Mouse (Mus musculus) midbrain, postnatal 0 days (tissue): Measurements from ENCODE around the gene Glrb. TPM values are rescaled to one million over a fixed set of nuclear protein-coding genes. Genes with fewer than 3 reads are reported as not detected.
A peak's percentile ranks its signal among the peaks of the same experiment; 100 is the strongest.

Source experiments
- ATAC-seq: fragments of 200-750 bp; cut with Nextera tagmentation; 2 replicates; pipeline ENCODE4 v1.8.0; 2017; ENCODE audit warnings: moderate number of reproducible peaks, mild to moderate bottlenecking, moderate TSS enrichment, moderate library complexity; ENCODE audit not compliant: low FRiP score
- DNase-seq: peaks from one replicate; pipeline ENCODE4 v3.0.0-alpha.2; 2015; ENCODE audit warnings: low spot score
- H3K27ac ChIP-seq: fragments of 300-500 bp; sonication (generic); 2 replicates; pipeline ENCODE4 v1.5.1; 2014; ENCODE audit warnings: low read depth, mild to moderate bottlenecking, low read length, mixed read lengths
- H3K27me3 ChIP-seq: fragments of 300-500 bp; sonication (generic); 2 replicates; pipeline ENCODE4 v1.6.1; 2014; ENCODE audit warnings: low read length, control low read depth, mixed read lengths; ENCODE audit not compliant: insufficient read depth
- H3K36me3 ChIP-seq: fragments of 300-500 bp; sonication (generic); 2 replicates; pipeline ENCODE4 v1.6.1; 2014; ENCODE audit warnings: low read length, control low read depth, mixed read lengths; ENCODE audit not compliant: insufficient read depth
- H3K4me1 ChIP-seq: fragments of 300-500 bp; sonication (generic); 2 replicates; pipeline ENCODE4 v1.6.1; 2014; ENCODE audit warnings: mild to moderate bottlenecking, control low read depth, antibody characterized with exemption, low read length, mixed read lengths; ENCODE audit not compliant: insufficient read depth
- H3K4me2 ChIP-seq: fragments of 300-500 bp; sonication (generic); 2 replicates; pipeline ENCODE4 v1.6.1; 2014; ENCODE audit warnings: low read depth, mild to moderate bottlenecking, low read length, mixed read lengths; ENCODE audit not compliant: poor library complexity, severe bottlenecking
- H3K4me3 ChIP-seq: fragments of 300-500 bp; sonication (generic); 2 replicates; pipeline ENCODE4 v1.5.1; 2014; ENCODE audit warnings: low read depth, mild to moderate bottlenecking, low read length, moderate library complexity
- H3K9ac ChIP-seq: fragments of 300-500 bp; sonication (generic); replicated peaks from 2 replicates; pipeline ENCODE4 v1.6.1; 2014; ENCODE audit warnings: mild to moderate bottlenecking, low read length, moderate library complexity, mixed read lengths; ENCODE audit not compliant: poor library complexity, severe bottlenecking
- H3K9me3 ChIP-seq: fragments of 300-500 bp; sonication (generic); 2 replicates; pipeline ENCODE4 v1.6.1; 2016; ENCODE audit warnings: low read length, control low read depth
- CTCF ChIP-seq: IDR thresholded peaks from 2 replicates; pipeline ENCODE4 v1.5.1; 2016; ENCODE audit warnings: antibody characterized with exemption, mild to moderate bottlenecking
- WGBS: fragments of 180-500 bp; shearing (Covaris S2); extraction: QIAGEN DNeasy Blood & Tissue Kit; methylation state at CpG from one replicate; pipeline ENCODE4 v1.1.7; 2014; 5-methylcytosine and 5-hydroxymethylcytosine counted together
- polyA plus RNA-seq: library from polyadenylated mRNA; unstranded; fragments of >200 nt; fragmentation: Nextera tagmentation; extraction: Ambion mirVana; gene quantifications from 2 replicates; pipeline ENCODE4 v1.2.1, GENCODE M21; 2015
- total RNA-seq: library from RNA; depleted of rRNA; stranded (reverse); fragments of >200 nt; gene quantifications from 2 replicates; pipeline ENCODE4 v1.2.3, GENCODE M21; 2014; rRNA removed

The Glrb gene
- total and polyA plus RNA-seq, 2 experiments from 2014 or later: 62.2 to 96.0 TPM

GRCm38 (mm10) chr3:80800995-80801826, 112.2 kb downstream of the Glrb start:
- H3K4me2 ChIP-seq: peak overlapping the region; percentile 70
- H3K27ac ChIP-seq: peak overlapping the region; percentile 91
- H3K4me3 ChIP-seq: peak overlapping the region; percentile 84
- TF ChIP-seq CTCF: no peak; the same call in 1 of the 2 replicates
- WGBS: 4% methylated on average over 32 of the region's 33 CpGs
- DNase-seq: peak; percentile 68
- peak overlapping the region; percentile 91 for H3K9ac ChIP-seq
- peak; percentile 48 for ATAC-seq
- no peaks in the 10 kb centered on the region for H3K9me3 ChIP-seq
- H3K36me3 ChIP-seq: no peaks in the 10 kb centered on the region
- no peaks in the 10 kb centered on the region for H3K27me3 ChIP-seq
- H3K4me1 ChIP-seq: no peaks in the 10 kb centered on the region

DNA sequence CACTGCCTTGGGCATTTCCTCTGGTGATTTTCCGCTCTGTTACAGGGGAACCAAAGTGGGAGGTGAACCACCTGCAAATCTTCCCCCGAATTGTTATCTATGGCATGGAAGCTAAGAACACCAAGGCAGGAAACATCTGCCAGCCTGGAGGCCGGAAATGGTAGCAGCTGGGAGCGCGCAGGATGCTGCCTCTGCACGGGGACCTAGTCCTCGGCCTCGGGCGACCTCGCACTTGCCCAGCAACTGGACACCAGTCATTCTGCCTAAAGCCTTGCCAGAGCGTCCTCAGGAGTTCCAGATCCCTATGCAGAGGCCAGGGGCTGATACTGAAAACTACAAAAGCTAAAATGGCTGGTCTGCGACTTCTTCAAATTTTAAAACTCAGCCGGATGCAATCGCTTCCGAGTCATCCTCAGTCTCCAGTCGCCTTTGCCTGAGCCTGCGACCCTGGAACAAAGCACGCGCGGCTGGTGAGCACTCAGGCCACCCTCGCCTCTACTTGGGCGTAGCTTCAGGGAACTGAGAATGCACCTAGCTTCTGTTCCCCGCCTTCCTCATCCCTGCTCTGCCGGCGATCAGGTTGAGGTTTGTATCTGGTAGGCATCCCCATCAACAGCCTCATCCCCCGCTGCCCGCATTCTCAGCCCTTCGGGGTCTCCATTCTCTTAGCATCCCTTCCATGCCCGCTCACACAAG, 113.0 kb downstream of the Glrb start:
- Histone ChIP-seq H3K9ac (peak overlapping the region; percentile 91), H3K27me3 (no peaks in the 10 kb centered on the region), H3K4me3 (peak overlapping the region; percentile 84), H3K4me2 (peak overlapping the region; percentile 70), H3K4me1 (no peaks in the 10 kb centered on the region), H3K27ac (peak overlapping the region; percentile 91), H3K36me3 (no peaks in the 10 kb centered on the region), H3K9me3 (no peaks in the 10 kb centered on the region)
- no peak for TF ChIP-seq CTCF
- peak; percentile 19; the same call in 1 of the 2 replicates for ATAC-seq
- WGBS: under 1% methylated on average over 29 of the region's 29 CpGs
- peak; percentile 51 for DNase-seq

- Histone ChIP-seq H3K9ac (no peak overlapping the region; the same call in 1 of the 2 replicates), H3K27ac (no peak overlapping the region), H3K9me3 (no peaks in the 10 kb centered on the region), H3K4me3 (peak overlapping the region; percentile 84), H3K4me1 (no peaks in the 10 kb centered on the region), H3K27me3 (no peaks in the 10 kb centered on the region), H3K36me3 (no peaks in the 10 kb centered on the region), H3K4me2 (peak overlapping the region; percentile 70)
- no peak for DNase-seq
- no peak for ATAC-seq
- no peak for TF ChIP-seq CTCF
- 66% methylated on average over 1 of the region's 1 CpGs for WGBS
Measured at GRCm38 (mm10) chr3:80797935-80798334, 115.5 kb downstream of the Glrb start.

DNA sequence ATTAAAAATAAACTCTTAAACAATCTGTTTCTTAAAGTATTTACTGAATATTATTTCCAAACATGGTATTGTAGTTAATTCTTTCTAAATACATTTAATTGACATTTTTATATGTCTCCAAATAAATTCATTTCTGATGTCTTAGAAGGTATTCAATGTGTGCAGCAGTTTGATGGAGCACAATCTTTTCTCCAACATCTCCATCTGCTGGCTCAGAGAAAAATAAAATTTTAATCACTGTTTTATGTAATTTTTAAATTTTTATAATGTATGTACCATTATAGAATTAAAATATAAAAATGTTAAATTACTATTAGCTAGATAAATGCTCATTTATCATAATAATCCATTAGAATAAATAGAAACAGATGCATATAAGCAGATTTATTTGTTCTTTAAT, 116.7 kb downstream of the Glrb start:
- DNase-seq: no peak
- Histone ChIP-seq H3K4me1 (no peaks in the 10 kb centered on the region), H3K36me3 (no peaks in the 10 kb centered on the region), H3K27ac (no peak overlapping the region), H3K4me3 (no peak overlapping the region), H3K9me3 (no peaks in the 10 kb centered on the region), H3K4me2 (no peak overlapping the region), H3K9ac (no peak overlapping the region), H3K27me3 (no peaks in the 10 kb centered on the region)
- TF ChIP-seq CTCF: peak; percentile 53
- ATAC-seq: no peak

DNA sequence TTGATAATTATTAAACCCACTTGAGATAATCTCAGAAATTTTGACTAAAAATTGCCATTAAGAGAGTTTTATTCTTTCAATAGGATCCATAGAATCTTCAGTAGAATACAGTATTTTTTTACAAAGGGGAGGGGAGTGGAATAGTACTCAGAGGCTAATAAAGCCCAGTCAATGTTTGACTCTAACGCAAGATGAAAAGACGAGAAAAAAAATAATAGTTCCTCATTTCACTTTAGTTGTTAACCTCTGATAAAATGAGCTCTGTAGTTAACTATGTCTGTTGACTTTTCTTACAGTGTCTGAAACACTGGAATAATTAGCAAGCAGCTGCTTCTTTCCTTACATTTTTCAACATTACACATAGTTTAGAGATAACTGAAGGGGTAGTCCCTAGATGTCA, 118.2 kb downstream of the Glrb start:
- no peak for ATAC-seq
- no peaks in the 10 kb centered on the region for H3K27me3 ChIP-seq
- no peak overlapping the region for H3K4me3 ChIP-seq
- DNase-seq: no peak
- no peaks in the 10 kb centered on the region for H3K9me3 ChIP-seq
- TF ChIP-seq CTCF: no peak
- 85% methylated on average over 2 of the region's 2 CpGs for WGBS
- H3K9ac ChIP-seq: no peak overlapping the region
- no peaks in the 10 kb centered on the region for H3K36me3 ChIP-seq
- no peaks in the 10 kb centered on the region for H3K4me1 ChIP-seq
- no peak overlapping the region for H3K4me2 ChIP-seq
- H3K27ac ChIP-seq: no peak overlapping the region

Other genes with a start within 250 kb of the Glrb start
- 195 and 220 TPM in 2 replicates for gene Gria2, start 110.8 kb downstream of the Glrb start, total RNA-seq
- gene Gria2, start 110.8 kb downstream of the Glrb start, polyA plus RNA-seq: 192 and 207 TPM in 2 replicates
- gene Pdgfc, start 122.8 kb upstream of the Glrb start, total RNA-seq: 3.0 and 3.5 TPM in 2 replicates
- 2.9 and 3.7 TPM in 2 replicates for gene Pdgfc, start 122.8 kb upstream of the Glrb start, polyA plus RNA-seq